Mouse (Mus musculus): Measurements from ENCODE around the gene Abhd14a.
"Not testable (repeated sequence)": the region's sequence is repeated elsewhere in the genome, so short reads cannot be mapped to it uniquely, and the experiment has no call there.

The Abhd14a gene

DNA sequence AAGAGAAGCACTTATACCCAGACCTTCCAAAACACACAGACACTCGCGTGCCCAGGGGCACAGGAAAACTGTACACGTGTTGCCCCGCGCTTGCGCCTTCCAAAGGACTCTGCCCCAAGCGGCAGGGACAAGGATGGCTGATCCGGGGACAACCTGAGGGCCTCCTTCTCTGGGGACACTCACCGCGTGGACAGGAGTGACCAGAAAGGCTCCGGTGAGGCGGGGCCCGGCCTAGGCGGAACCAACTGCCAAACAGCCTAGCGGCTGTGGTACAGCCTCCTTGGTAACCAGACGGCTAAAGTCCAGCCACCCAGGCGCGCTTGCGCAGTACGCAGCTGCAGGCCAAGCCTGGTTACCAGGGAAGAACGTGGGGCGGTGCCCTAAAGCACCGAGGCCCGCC is at the start of gene Abhd14a, which contains the start of gene Abhd14b:
Gene Abhd14a (minus strand): TSS at position 331 of the 400 bp plus-strand sequence.
Gene Abhd14b (plus strand): TSS at position 112 of the 400 bp plus-strand sequence.
- in situ Hi-C loops (cut with MboI, MseI): loop anchor here (10.0 kb wide), 1 partner anchor 1097 kb away; the partner anchor contains the start of genes Cyb561d2, Nprl2 and Zmynd10

DNA sequence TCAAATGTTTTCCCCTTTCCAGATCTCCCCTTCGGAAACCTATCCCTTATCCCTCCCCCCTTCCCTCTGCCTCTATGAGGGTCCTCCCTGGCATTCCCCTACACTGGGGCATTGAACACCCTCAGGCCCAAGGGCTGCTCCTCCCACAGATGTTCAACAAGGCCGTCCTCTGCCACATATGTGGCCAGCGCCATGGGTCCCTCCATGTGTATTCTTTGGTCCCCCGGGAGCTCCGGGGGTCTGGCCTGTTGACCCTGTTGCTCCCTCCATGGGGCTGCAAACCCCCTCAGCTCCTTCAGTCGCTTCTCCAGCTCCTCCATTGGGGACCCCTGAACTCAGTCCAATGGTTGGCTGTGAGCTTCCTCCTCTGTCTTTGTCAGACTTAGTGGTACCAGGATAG is 40.1 kb upstream of the Abhd14a start:
- in situ Hi-C loops (cut with MboI, MseI): not testable (repeated sequence)

DNA sequence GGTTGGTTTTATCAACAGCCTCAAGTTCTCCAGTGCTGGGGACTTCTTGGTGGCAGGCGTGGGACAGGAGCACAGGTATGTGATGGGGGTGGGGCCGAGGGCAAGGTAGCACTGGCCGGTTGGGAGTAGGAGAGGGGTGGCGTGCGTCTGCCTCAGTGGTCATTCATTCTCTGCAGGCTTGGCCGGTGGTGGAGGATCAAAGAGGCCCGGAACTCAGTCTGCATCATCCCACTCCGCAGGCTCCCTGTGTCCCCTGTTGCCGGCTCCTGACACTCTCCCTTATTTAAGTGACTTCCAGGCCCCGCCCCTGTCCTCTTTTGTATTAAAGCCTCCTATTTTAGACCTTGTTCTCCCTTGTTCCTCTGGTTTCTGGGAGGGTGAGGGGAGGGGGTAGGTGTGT is 37.6 kb upstream of the Abhd14a start:
- in situ Hi-C loops (cut with MboI, MseI): no loop called here

DNA sequence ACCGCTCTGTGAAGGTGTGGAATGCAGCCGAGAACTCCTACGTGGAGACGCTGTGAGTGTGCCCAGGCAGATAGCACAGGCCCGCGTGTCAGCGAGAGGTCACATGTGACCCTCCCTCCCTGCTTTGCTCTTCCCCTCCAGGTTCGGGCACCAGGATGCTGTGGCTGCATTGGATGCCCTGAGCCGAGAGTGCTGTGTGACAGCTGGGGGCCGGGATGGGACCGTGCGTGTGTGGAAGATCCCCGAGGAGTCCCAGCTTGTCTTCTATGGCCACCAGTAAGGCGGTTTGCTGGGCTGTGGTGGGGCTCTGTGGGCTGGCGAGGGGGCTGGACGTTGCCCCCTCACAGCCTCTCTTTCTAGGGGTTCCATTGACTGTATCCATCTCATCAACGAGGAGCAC is 36.1 kb upstream of the Abhd14a start:
- in situ Hi-C loops (cut with MboI, MseI): no loop called here

DNA sequence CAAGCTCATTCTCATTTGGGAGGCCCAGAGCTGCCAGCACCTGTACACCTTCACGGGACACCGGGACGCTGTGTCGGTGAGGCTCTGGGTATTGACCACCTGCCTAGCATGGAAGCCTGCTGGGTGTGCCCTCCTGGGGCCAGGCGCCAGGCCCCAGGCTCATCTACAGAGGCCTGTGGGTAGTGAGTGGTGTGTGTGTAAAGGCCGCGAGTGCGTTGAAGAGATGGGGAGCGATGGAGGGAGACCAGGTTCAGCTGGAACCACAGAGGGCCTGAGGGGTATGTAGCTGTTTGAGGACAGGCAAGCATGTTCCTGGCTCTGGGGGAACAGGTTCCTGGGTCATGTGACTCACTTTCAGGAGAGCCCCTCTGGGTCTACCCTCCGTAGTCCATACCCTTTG is 35.7 kb upstream of the Abhd14a start:
- in situ Hi-C loops (cut with MboI, MseI): no loop called here

DNA sequence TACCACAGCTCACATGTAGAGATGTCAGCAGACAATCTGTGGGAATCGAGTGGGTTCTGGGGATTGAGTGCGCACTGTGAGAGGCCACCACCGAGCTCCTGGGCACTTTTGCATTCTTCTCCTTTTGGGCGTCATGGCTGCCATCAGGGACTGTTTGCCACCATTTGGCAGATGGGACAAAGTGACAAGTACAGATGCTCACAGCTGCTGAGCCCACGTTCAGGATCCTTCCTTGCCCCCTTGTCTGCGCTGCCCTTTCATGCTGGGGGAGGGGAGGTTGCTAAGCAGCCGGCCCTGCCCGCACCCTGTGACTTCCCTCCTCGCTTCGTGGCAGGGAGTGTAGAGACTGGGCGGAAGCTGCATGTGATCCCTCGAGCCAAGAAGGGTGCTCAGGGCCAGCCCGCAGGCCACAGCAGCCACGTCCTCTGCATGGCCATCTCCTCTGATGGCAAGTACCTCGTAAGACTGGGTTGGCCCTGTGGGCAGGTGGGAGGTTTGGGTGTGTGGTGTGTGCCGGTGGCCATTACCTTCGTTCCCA is 35.2 kb upstream of the Abhd14a start:
- in situ Hi-C loops (cut with MboI, MseI): no loop called here

DNA sequence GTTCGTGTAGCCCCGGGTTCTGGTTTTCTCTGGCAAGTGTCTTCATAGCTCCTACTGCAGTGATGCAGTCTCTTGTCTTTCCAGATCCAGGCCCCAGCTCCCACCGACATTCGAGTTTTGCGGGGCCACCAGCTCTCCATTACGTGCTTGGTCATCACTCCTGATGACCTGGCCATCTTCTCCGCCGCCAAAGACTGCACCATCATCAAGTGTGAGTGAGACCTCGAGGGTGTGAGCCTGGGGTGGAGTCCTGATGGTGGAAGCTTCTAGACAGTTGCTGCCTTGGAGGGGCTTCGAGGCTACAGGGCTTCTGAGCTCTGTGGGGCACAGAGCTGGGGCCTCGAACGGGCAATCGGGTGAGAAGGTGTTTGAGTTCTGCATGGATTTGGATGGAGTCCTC is 34.2 kb upstream of the Abhd14a start:
- in situ Hi-C loops (cut with MboI, MseI): no loop called here

DNA sequence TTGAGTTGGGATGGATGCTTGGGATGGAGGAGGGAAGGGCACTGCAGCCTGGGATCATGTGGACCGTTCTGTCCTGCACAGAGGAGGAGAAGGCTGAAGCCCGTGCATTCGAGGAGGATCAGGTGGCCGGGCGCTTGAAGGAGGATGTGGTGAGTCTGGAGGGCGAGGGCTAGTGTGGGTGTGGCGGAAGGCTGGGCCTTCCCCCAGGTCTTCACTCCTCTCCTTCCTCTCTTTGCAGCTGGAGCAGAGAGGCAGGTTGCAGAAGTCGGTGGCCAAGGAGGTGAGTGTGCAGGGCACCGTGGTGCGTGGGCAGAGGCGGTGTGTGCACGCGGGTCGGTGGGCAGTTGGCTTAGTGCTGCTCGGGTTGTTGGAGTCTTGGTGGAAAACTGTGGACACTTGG is 33.6 kb upstream of the Abhd14a start:
- in situ Hi-C loops (cut with MboI, MseI): no loop called here

DNA sequence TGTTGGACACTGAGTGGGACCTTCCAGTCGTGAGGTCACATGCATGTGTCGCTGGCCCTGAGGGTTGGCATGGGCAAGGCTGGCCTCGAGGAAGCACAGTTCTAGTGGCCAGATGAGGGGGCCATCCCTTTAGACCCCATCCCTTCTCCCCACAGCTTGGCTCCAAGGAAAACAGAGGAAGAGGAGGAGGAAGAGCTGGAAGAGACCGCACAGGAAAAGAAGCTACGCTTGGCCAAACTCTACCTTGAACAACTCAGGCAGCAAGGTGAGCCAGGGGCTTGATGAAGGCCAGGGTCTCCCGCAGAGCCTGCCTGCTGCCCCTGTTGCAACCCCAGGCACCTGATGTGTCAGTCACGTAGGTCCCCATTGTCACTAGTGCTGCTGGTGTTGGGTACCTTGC is 33.1 kb upstream of the Abhd14a start:
- in situ Hi-C loops (cut with MboI, MseI): no loop called here

DNA sequence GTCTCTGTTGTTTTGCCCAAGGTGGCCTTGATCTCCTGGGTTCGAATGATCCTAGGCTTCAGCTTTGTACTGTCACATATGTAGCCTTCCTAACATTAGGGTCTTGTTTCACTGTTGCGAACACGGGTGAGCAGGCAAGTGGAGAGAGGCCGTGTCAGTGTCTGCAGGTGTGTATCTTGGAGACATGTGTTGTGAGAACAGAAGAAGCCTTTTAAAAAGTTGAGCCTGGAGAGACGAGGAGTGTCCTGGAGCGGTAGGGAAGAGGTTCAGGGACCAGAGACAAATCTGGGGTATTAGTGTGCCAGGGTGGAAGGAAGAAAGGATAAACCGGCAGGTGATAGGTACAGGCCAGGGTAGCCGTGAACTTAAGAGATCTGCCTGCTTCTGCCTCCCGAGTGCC is 30.6 kb upstream of the Abhd14a start:
- in situ Hi-C loops (cut with MboI, MseI): no loop called here

DNA sequence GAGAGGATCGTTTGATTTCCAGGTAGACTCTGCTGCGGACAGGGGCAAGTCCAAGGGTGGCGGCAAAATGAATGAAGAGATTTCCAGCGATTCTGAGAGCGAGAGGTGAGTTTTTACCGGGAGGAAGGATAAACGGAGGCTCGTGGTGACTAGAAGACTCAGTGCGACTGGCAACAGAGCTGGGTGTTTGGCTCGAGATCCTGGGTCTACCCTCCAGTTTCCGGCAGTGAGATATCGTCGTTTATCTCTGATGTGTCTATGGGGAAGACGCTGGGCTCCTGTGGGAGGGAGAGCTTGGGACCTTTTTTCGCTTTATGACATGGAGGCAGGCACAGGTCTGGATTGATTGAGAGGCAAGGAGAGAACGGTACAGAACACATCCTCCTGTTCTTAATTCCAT is 30.2 kb upstream of the Abhd14a start:
- in situ Hi-C loops (cut with MboI, MseI): no loop called here

DNA sequence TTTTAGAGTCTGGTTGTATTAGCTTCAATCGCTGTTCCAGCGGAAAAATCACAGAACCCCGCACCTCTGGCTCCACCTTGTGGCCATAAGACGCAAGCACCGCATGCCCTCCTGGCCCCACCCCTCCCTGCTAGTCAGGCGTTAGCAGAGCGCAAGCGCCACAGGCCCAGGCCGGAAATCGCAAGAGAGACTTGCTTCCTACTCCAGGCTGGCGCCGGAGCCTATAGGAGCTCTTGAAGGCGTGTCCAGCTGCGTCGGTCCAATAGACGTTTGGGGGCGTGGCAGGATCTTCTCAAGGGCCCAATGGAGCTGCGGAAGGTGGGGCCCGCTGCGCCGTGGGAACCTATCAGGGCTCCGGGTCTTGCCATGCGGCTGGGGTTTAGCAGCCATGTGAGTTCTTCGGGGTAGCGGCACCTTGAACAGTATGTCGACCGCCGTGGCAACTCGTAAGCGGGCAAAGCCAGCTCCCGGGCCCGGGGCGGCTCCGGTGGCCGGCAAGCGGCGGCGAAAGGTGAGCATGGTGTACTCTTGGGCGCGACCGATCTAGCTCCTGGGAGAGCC is 29.5 kb upstream of the Abhd14a start, which contains the start of gene Parp3:
Gene Parp3 (minus strand): TSS at position 26 of the 561 bp plus-strand sequence.
- in situ Hi-C loops (cut with MboI, MseI): no loop called here

DNA sequence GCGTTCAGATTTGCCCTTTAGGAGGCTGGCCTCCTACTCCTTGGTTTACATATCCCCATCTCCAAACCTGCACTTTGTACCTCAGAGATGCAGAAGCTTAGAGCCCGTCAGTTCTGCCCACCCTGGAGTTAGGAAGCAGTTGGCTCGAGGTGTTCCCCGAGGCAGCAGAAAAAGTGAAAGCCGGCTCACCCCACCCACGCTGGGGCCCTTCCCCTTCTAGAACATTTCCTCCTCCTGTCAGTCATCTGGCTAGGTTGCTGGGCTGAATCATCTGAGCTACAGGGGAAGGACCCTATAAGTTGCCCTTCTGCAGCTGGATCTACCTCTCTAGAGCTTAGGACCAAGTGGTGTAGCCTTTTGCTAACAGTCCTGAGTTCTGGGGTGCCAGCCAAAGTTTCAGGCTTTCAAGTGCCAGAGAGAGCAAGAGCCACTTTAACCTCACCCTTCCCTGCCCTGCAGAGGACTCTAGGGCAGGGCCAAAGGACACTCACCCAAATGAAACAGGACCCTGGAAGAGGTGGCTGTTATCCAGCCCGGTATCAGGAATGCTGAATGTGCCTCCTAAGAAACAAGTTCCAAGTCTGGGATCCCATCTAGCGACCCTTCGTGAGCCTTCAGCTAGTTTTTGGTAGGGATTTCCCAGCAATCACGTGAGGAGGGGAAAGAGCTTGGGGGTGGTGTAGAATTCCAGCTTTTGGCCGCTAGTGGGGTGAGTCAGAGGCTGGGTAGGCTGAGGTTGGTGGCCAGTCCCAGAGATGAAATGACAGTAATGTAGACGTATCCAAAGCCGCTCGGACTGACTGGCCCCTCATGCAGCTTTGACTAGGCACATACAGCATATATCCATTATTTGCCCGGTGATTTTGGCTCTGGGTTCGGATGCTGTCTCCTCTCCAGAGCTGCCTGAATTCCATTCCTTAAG is 28.8 kb upstream of the Abhd14a start:
- in situ Hi-C loops (cut with MboI, MseI): no loop called here

DNA sequence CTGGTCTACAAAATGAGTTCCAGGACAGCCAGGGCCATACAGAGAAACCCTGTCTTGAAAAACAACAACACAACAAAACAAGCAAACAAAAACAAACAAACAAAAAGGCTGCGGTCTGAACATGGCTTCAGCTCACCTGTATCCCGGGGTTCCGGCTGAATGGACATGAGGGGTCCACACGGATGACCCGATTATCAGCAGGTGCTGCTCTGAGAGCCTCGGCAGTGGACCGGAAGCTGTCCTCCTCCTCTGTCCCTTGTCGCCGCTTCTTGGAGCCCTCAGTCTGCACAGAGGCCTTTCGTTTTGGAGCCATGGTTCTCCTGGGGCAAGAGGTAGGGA is 28.2 kb upstream of the Abhd14a start, which contains the start of gene Rrp9:
Gene Rrp9 (plus strand): TSS at position 301 of the 339 bp plus-strand sequence.
- in situ Hi-C loops (cut with MboI, MseI): no loop called here

DNA sequence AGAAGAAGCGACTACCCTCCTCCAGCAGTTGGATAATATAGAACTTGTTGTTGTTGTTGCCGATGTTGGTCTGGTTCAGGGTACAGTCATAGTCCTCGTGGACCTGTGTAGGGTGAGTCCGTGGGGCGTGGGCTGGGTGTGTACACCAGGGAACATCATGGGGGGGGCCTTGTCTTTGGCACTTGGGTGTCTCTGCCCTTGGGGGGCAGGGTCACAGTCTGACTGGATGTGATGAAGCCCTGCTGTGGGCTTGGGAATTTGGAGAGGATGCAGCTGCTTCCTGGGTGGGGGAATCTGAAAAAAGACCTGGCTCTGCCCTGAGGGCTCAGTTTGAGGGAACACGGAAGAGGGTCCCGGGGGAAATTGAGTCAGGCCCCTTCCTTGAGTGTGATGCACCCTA is 27.6 kb upstream of the Abhd14a start:
- in situ Hi-C loops (cut with MboI, MseI): no loop called here

DNA sequence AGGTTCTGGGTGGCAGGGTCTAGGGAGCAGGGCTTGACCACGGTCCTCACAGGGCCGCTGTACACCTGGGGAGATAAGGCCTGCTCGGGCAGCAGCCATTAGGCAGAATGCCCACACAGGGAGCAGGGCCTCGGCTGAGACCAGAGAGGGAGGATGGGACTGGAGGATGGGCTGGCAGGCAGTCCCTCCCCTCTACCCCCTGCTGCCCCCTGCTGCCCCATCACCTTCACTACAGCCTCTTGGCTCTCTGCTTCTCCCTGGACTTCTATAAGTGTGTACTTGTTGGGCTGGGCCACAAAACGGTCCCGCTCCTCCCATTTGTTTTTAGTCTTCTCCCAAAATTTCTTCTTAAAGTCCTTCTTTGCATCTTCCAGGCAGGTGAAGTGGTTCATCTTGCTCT is 27.0 kb upstream of the Abhd14a start:
- in situ Hi-C loops (cut with MboI, MseI): no loop called here

DNA sequence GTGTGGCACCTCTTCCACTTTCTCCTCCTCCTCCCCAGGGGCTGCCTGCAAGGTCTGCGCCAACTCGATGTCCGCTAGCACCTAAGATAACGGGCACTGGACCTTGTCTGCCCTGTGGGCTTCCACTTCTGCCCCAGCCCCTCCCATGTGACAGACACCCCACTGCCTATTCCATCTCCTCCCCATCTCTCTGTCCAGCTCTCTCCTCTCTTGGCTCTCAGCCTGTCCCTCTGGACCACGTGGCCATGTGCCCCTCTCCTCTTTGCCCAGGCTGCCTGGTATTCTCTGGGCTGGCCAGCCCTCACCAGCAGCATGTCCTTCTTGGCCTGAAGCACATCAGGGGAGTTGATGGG is 26.3 kb upstream of the Abhd14a start:
- in situ Hi-C loops (cut with MboI, MseI): no loop called here

DNA sequence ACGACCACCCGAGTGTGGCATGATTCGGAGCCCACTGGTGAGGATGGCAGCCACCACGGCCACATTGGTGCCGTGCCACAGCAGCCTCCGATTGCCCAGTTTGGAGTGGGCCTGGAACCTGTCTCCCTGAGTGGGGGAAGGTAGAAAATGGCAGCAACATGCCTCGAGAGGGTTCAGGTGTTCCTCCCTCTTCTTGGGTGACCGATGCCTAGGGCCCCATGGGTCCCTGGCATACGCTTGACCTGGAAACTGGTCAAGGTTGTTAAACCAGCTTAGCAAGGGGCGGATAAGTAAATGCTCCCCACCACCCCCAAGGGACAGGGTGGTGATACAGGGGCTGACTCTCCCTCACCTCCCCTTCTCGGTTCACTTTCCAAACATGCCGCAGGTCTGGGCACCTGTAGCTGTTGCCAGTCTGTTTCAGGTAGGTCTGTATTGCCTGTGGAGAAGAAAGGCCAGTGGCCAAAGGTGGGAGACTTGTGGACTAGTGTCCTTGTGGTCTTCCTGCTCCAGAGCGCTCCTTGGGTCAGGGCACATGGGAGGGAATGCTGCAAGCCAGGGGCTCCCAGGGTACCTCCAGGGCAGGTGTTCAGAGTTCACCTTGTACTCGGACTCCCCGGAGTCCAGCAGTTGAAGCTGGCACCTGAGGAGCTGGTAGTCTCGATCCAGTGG is 25.7 kb upstream of the Abhd14a start:
- in situ Hi-C loops (cut with MboI, MseI): no loop called here

DNA sequence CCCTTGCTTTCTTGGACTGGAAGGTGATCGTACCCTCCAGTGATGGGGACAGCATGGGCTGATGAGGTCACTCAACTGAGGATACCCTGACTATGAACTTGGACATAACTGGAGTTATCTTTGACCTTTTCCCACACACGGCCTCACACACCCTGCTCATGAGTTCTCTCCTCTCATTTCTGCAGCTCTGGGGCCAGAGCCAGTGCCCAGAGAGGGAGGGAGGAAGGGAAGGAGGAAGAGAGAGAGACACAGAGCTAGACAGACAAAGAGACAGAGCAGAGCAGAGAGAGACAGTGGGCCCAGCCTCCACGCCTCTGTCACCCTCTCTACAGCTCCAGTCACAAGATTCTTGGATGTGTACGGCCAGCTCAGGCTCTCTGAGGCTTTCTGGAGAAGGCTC is 24.8 kb upstream of the Abhd14a start:
- in situ Hi-C loops (cut with MboI, MseI): no loop called here

DNA sequence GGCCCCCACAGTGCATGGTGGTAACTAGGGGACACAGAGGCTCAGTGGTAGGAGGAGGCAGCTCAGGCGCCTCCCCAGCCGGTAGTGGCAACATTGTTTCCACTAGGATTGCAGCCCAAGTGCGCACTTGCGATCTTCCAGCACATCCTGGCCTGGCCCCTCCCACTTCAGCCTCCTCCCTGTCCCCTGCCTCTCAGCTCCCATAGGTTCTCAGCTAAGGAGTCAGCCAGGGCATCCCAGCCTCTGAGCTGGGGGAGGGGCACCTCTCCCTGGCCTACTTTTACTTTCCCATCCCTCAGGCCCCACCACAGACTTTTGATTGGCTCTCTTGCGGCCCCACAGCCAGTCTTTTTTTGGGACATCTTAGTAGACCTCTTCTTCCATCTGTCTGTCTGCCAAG is 24.4 kb upstream of the Abhd14a start:
- in situ Hi-C loops (cut with MboI, MseI): no loop called here

DNA sequence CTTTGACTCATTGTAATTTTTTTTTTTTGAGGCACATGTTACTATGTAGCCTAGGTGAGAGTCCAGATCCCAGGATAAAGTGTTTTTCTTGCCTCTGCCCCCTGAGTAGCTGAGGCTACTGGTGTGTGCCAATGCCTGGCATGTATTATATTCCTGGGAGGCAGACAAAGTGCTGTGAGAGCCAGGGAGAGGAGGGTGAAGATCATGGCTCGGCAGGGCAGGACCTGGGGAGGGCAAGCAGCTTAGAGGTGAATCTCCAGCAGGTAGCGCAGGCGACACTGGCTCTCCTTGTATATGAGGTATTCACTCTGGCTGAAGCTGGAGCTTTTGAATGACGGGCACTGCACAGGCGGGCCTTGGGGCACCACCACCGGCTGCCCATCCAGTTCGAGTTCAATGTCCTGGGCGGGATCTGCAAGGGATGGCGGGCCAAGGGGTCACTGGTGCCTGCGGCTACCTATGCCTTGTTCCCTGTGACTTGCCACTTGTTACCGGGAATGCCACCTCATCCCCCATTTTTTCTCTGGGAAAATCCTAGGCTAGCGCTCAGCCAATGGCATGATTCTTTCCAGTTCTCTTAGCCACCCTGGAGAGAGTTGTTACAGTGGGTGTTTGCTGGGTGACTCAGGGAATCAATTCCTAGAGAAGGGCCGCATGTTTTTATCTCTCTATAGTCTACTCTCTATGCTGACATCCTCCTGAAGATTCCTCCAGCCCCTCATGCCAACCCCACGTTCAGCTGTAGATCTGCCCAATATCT is 23.7 kb upstream of the Abhd14a start:
- in situ Hi-C loops (cut with MboI, MseI): no loop called here

DNA sequence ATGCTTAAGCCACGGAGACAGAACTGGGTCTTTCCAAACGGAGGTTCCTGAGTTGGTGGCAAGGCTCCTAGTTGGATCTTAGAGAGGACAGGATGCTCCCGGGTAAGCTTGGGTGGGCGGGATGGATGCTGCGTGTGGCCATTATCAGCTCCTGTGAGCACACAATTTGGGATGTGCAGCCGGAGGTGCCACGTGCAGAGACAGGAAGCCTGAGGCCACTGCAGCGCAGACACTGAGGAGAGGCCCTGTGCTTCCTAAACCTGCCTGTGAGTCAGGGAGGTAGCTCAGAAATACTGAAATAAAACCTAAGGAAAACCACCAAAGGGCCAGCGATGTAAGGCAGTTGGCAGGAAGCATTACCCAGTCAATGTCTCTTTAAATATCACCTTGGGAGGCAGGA is 22.3 kb upstream of the Abhd14a start:
- in situ Hi-C loops (cut with MboI, MseI): no loop called here

Measured in T-helper 2 cell (primary cell).